Mouse (Mus musculus): ENCODE data around the gene Mtx1.

GRCm38 (mm10) chr3:89266439-89266893 lies 39.6 kb upstream of the Mtx1 start:
- TF ChIP-seq CTCF (IDR thresholded peaks at IDR 0.05; ENCODE audit: low read depth) = no peak
- no peak for TF ChIP-seq EP300 (IDR thresholded peaks at IDR 0.05; ENCODE audit: low read depth)
